Mouse (Mus musculus): ENCODE data around the gene Krt83. TPM values are rescaled to one million over a fixed set of nuclear protein-coding genes. Genes with fewer than 3 reads are reported as not detected.
"Not testable (repeated sequence)": the region's sequence is repeated elsewhere in the genome, so short reads cannot be mapped to it uniquely, and the experiment has no call there.

The Krt83 gene
- not detected for total RNA-seq (2021)
- long read RNA-seq: 0 reads

- DNase-seq (ENCODE audit: low spot score in 2 of 2): no peak
Measured at GRCm38 (mm10) chr15:101491431-101491830, at the start of gene Krt83. TSS of gene Krt83 (minus strand) at chr15:101491512.

GRCm38 (mm10) chr15:101538580-101538900 is 47.2 kb upstream of the Krt83 start:
- no peak for DNase-seq (ENCODE audit: low spot score in 2 of 2)

- DNase-seq (ENCODE audit: low spot score in 2 of 2): no peak
Measured at GRCm38 (mm10) chr15:101537864-101538579, 46.7 kb upstream of the Krt83 start.

- DNase-seq (ENCODE audit: low spot score in 2 of 2): no peak
Measured at GRCm38 (mm10) chr15:101536054-101536850, 44.9 kb upstream of the Krt83 start.

- no peak for DNase-seq (ENCODE audit: low spot score in 2 of 2)
Measured at GRCm38 (mm10) chr15:101532720-101533119, 41.4 kb upstream of the Krt83 start, which contains the start of gene Krt84. TSS of gene Krt84 (minus strand) at chr15:101532820.

GRCm38 (mm10) chr15:101522556-101523232 is 31.4 kb upstream of the Krt83 start:
- no peak for DNase-seq (ENCODE audit: low spot score in 2 of 2)

GRCm38 (mm10) chr15:101519792-101520191 is 28.5 kb upstream of the Krt83 start:
- peak; percentile 84 to 87 for DNase-seq (ENCODE audit: low spot score in 2 of 2)

GRCm38 (mm10) chr15:101517161-101517560 is 25.8 kb upstream of the Krt83 start, which contains the start of gene Gm49425:
TSS of gene Gm49425 (minus strand) at chr15:101517261.
- DNase-seq (ENCODE audit: low spot score in 2 of 2): not testable (repeated sequence)

- DNase-seq (ENCODE audit: low spot score in 2 of 2): no peak
Measured at GRCm38 (mm10) chr15:101508247-101508646, 16.9 kb upstream of the Krt83 start.

- DNase-seq (ENCODE audit: low spot score in 2 of 2): no peak
Measured at GRCm38 (mm10) chr15:101506896-101507758, 15.8 kb upstream of the Krt83 start.

- DNase-seq (ENCODE audit: low spot score in 2 of 2): no peak
Measured at GRCm38 (mm10) chr15:101497181-101497580, 5.9 kb upstream of the Krt83 start.

- no peak for DNase-seq (ENCODE audit: low spot score in 2 of 2)
Measured at GRCm38 (mm10) chr15:101495266-101495665, 4.0 kb upstream of the Krt83 start.

GRCm38 (mm10) chr15:101494203-101494602 is 2.9 kb upstream of the Krt83 start:
- no peak for DNase-seq (ENCODE audit: low spot score in 2 of 2)

- no peak for DNase-seq (ENCODE audit: low spot score in 2 of 2)
Measured at GRCm38 (mm10) chr15:101493713-101494112, 2.4 kb upstream of the Krt83 start.

- DNase-seq (ENCODE audit: low spot score in 2 of 2): no peak
Measured at GRCm38 (mm10) chr15:101492718-101493117, 1.4 kb upstream of the Krt83 start.

- DNase-seq (ENCODE audit: low spot score in 2 of 2): no peak
Measured at GRCm38 (mm10) chr15:101485911-101486635, 5.2 kb downstream of the Krt83 start.

- DNase-seq (ENCODE audit: low spot score in 2 of 2): no peak
Measured at GRCm38 (mm10) chr15:101484939-101485338, 6.4 kb downstream of the Krt83 start.

GRCm38 (mm10) chr15:101483646-101484045 is 7.7 kb downstream of the Krt83 start:
- no peak for DNase-seq (ENCODE audit: low spot score in 2 of 2)

- no peak for DNase-seq (ENCODE audit: low spot score in 2 of 2)
Measured at GRCm38 (mm10) chr15:101482056-101482455, 9.3 kb downstream of the Krt83 start.

- no peak for DNase-seq (ENCODE audit: low spot score in 2 of 2)
Measured at GRCm38 (mm10) chr15:101479666-101480060, 11.6 kb downstream of the Krt83 start.

All from layer of hippocampus, postnatal 10 days (tissue).